Mouse (Mus musculus): ENCODE results near the gene Cryaa.

The Cryaa gene

DNA sequence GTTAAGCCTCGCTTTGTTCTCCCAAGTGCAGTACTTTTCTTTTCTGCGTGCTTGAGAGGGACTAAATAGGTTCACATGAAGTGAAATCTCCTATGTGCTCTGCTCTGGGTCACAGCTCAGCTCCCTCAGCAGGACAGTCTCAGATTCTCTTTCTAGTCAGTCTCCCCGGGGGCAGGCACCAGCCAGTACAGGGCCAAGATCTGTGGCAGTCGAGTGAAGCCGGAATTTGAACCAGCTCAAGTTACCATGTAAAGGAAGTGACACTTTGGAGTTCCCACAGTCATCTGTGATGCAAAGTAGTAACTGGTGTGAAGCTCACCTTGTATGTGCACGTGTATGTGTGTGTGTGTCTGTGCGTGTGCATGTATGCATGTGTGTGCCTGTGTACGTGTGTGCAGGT is 32.8 kb downstream of the Cryaa start:
- no peak for DNase-seq (ENCODE audit: low spot score in 2 of 2)

DNA sequence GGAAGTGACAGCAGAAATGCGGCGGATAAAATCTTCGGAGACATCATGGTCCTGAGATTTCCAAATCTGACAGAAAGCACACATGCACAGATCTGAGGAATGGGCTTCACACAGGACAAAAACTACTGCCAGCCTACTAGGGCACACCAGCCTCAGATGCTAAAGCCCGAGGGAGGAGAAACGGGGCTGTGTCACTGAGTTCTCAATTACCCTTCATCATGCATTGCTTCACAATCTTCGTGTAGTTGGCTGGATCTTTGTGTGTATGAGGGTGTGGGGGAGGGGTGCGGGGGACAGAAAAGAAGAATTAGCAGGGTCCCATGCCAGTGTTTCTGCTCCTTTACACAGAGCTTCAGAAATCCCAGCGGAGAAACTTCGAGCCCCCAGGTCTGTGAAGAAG is 36.1 kb downstream of the Cryaa start:
- no peak for DNase-seq (ENCODE audit: low spot score in 2 of 2)

DNA sequence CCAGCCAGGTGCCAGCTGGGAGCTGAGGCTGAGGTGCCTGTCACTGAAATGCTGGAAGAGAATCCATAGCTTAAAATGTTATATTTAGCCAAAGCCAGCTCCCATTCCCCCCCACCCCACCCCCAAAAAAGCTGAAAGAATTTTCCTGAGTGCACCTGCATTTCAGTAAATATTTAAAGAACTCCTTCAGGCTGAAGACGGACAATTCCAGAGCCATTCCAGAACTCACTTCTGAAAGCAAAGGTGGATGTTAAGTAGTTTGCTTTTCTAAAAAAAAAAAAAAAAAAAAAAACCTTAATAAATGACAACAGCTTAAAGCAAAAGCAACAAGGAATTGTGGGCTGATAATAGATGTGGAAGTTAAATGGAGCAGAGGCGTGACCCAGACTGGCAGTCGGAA is 36.5 kb downstream of the Cryaa start:
- no peak for DNase-seq (ENCODE audit: low spot score in 2 of 2)

DNA sequence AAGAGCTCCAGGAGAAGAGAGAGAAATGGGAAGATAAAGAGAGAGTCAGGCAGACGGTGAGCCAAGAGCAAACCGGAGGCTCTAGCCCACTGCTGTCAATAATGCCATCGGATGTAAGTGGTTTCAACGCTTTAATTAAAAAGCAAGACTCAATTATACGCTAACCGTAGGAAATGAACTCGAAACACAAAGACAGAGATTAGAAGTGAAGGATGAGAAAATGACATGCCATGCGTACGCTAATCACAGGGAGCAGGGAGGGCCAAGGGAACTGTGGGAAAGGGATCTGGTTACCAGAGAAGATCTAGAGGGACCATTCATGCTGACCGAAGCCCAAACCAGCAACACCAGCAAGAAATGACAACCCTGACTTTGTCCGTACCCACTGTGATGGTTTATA is 37.4 kb downstream of the Cryaa start:
- DNase-seq (ENCODE audit: low spot score in 2 of 2), result no peak

DNA sequence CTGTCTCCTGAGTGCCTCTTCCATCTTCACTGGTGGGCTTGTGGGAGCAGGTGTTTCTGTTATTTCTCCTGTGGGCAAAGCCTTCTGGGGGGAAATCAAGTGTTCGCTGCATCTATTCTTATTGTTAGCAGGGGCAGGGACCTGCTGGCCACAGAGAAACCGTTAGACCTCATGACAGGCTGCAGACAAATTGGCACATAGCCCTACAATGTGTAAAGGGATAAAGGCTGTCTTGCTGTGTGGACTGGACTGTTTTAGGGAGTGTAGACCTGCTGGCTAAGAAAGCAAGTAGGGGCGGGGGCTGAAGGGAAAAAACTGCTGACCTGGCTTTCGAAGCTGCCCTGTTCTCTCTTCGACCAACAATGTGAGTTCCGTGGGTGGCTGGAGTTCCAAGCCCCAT is 44.0 kb downstream of the Cryaa start:
- DNase-seq (ENCODE audit: low spot score in 2 of 2), result no peak

DNA sequence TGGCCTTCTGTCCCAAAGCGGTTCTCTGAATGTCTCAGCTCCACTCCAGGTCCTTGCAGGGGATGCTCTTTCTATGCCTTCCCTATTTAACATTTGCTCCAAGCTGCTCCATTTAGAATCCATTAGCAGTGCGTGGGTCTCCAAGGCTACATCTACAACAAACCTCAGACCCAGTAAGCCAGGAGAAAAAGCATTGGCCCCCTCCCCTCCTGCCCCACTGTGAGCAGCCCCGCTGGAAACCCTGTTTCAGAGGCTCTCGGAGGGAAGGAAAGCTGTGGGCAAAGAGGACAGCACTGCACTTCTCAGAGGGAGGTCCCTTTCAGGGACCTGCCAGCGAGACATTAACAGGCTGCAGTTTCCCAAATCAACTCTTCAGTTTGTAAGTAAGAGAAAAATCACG is 47.8 kb downstream of the Cryaa start:
- no peak for DNase-seq (ENCODE audit: low spot score in 2 of 2)

DNA sequence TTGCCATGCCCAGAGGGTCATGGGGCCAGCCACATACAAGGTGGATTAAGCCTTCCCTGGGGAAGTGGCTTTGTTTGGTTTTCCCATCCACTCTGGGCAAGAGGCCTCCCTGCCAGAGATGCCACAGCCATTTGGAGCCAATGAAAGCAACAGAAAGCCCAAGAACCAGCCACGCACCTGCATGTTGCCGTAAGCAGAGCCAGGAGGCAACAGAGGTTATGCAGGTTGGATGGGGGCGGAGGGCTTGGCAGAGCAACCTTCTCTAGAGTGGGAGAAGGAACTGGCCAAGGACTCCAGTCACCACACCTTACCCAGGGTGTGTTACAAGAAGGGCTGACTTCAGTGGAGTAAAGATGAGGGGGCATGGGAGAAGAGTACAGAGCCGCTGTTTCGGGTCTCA is 48.6 kb downstream of the Cryaa start:
- no peak for DNase-seq (ENCODE audit: low spot score in 2 of 2)

DNA sequence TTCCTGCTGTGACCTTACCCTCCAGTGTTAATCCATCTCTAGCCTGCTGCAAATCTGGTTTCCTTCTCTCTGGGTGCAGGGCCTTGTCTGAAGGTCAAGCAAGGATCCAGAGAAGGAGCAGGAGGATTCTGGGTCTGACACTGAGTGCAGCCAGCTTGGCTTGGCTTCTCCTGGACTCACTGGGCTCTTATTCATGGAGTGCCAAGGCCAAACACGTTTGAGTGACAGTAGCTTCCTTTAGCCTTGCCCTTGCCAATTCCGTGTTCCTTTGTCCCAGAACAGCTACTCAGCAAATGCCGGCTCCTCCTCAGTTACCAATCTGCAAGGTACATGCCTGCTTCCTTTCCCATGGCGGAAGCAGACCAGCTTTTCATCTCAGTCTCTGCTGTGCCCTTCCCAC is 49.6 kb downstream of the Cryaa start:
- DNase-seq (ENCODE audit: low spot score in 2 of 2), result no peak

DNA sequence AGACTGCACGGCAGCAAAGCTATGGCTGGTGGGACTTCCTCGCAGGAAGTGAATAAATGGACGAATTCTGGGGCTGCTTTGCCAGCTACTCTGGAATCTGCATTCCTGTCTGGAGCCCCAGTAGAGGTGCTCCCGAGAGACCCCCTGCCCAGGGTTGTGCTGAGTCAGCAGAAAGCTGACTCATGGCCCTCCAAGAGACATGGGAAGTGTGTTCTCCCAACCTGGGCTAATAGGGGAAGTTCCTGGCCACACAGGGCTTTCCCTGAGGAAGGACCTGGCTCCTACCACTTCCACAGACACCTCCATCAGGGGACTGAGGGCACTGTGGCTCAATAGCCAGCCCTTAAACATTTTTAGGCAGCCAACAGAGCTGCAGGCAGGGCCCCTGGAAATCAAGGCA is 50.4 kb downstream of the Cryaa start:
- DNase-seq (ENCODE audit: low spot score in 2 of 2), result no peak

DNA sequence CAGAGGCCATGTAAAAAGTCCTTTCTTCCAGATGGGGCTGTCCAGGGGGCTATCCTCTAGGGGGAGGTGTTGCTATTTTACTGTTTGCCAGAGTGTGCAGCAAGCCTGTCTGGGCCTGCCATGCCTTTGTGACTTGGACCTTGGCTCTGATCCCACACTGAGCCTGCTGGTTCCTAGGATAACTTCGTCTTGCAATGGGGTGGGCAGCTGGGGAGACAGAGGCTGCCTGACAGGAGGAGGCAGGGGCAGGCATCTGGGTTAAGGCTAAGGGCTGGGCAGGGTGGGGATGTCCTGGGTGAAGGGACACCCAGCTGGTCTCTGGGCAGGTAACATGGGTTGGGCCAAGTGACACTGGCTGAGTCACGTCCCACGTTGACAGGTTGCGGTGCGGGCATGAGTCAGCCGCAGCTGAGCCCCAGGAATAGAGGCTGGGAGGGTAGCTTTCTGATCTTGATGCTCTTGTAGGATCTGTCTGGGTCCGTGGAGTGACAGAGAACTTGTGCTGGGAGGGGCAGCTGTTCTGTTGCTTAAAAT is 51.4 kb downstream of the Cryaa start:
- DNase-seq (ENCODE audit: low spot score in 2 of 2), result peak in 1 of 2 experiments; percentile 39

DNA sequence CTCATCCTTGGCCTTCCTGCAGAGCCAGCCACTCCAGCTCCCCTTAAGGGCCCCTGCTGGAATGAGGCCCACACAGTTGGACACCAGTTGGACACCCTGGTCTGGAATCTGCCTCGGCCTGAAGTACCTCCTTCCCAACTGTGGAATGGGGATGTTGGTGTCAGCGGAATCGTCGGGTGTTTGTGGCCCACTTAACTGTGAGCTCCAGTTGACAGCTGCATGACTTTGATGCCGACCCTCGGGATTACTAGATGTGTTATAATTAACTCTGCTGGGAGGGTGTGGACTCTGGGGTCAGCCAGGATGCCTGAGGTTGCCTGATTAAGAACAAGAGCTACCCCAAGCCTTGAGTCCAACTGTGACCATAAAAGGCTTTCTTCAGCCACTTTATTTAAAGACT is 53.4 kb downstream of the Cryaa start:
- no peak for DNase-seq (ENCODE audit: low spot score in 2 of 2)

All from spleen, postnatal 10 days (tissue).